Mouse (Mus musculus): Measurements from ENCODE around the gene Map4k1.

Gene Map4k1
- long read RNA-seq, experiment 1, partial matches to known transcripts = 0 of 1 reads
- long read RNA-seq, experiment 1, other reads (novel, unspliced or antisense) = 0 of 1 reads
- long read RNA-seq, experiment 2 = 0 reads

DNA sequence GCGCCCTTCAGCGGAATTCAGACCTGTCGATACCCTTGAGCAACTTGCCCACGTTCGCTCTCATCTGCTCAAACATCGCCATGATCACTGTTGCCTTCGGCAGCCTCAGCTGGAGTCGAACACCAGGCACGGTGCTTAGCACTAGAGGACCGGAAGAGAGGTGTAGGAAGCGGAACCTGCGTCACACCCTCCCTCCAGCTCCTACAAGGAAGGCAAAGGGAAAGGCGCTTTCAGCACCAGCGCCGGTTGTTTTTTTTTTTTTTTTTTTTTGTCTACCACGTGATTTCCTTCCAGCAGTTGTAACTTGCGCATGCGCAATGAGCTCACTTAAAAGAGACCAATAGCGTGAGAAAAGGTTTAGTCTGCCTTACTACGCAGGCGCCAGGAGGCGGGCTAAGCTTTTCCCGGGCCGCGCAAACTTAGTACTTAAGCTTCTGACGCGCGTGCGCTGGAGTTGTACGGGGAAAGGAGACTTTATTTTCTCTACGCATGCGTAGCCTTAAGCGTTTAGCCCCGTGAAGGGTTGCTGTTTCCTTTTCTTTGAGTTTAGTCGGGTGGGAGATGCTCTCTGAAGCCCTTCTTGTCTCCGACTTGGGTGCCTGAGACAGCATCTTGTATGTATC, at the start of gene Map4k1, which contains the start of gene Eif3k:
Map4k1 (plus strand) TSS at position 400 of the 623 bp plus-strand sequence.
Eif3k (minus strand) TSS at position 214 of the 623 bp plus-strand sequence.
- intact Hi-C loops (cut with DNase I) = no loop called here

DNA sequence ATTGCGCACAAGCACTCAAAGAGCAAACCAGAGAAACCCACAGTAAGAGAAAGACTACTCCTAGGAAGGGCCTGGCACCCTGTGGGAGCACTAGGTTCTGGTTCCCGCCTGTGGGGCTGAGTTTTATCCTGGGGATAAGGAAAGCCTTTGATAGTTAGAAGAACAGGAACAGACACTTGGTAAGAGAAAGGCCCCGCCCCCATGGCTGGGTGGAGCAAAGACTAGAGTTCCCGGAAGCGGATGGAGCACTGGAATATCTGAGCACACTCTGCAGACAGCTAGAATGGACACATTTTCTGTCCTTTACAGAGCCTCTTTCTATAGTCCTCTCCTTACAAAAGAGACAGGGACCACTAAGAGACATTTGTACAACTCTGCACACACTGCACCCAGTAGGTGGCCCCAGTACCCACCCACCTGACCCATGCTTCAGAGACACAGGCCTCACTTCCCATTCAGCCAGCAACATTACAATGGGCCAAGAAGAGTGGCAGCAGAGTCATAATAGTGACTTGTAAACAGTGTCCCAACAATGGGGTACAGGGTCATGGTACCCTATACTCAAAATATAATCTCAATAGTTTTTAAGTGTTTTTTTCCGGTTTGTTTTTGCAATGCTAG, 49.3 kb upstream of the Map4k1 start:
- intact Hi-C loops (cut with DNase I) = no loop called here

DNA sequence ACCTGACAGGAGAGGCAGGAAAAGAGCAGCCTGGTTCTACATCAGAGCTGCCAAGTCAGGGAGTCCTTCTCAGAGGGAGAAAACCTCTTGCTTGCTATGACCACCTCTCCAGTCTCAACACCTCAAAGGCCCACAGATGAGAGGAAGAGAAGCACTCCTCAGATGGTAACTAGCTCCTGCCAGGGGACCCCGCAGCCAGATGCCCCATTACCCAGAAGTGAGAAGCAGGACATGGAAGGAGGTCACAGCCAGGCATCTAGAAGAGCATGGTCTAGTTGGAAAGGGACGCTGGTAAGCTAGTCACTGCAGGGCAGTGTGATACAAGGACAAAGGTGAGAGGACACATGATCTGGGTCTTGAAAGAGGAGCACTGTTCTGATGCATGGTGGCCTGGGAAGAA, 48.0 kb upstream of the Map4k1 start:
- intact Hi-C loops (cut with DNase I) = no loop called here

DNA sequence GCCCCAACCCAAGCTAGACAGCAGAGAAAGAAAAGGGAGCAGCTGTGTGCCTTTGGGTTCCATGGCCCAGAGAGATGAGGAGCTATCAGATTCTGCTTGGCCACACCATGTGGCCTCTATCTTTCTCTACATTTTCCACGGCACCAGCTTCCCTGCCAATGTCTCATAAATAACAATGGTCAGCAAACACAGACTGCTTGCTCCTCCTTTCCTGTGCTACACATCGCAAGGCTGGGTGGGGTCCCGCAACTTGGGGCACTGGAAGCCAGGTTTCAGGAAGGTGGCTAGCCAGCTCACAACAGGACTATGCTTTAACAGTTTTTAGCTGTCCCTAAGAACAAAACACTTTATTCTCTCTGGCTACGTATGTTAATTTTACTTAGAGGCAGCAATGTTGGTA, 45.1 kb upstream of the Map4k1 start:
- intact Hi-C loops (cut with DNase I) = no loop called here

DNA sequence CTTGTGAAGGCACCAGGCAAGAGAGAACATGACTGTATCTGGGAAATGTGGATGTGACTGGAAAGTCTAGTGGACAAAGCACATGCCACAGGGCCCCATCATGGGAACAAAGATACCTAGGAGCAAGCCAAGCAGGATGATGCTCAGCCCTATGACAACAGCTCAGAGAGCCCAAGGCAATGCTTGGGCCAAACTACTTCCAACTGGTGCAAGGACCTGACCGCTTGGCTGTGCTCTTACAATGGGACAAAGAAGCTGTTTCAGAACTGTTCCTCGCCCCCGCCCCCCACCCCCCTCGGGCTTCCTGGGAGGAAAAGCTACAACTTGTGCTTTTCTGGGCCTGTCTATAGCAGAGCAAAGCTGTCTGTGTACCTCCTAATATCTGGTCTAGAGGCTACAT, 43.2 kb upstream of the Map4k1 start:
- intact Hi-C loops (cut with DNase I) = no loop called here

DNA sequence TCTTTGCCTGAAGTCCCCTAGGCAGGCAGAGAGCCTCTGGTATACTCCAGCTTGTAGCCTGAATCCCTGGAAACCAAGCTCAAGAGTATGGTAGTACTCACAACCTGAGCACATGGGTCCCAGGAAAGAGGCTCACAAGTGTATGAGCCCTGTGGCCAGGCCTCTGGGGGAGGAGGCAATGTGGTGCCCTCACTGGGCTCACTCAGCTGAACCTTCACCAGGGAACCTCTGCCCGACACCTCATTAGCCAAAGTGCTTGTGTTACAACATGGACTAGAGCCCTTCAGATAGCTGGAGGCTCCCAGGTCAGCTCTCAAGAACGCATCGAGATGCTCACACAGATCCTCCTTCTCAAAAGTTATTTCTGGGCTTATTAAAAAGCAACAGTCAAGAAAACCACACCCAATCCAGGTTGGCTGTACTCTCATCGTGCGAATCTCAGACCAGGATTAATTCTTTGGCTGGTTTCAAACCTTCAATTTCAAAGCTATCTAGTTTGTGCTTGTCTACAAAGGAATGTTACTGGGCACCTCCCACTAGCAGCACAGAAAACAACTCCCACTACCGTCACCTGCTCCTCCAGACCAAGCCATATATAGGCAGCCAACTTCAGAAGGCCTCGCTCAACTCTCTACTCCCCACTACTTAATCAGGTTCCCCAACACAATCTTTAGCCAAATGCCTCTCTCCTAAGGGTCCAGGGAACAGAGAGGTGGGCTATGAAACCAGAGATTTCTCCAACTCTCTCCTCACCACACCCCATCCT, 42.2 kb upstream of the Map4k1 start:
- intact Hi-C loops (cut with DNase I) = no loop called here

DNA sequence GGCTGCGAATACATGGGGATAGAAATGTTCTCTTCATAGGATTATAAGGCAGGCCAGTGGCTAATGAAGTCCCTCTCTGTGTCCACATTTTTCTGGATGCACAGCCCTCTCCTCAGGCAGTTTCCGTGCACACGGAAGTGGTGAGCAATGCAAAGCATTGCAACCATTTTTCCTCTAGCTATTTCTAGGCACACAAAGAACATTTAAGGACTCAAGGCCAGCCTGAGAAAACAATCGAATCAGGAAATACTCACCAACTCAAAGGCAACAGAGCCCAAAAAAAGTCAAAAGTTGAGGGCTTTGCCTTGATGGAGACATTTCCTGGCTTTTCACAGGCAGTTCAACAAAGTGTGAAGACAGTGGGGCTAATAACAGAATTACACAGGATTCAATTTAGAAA, 40.7 kb upstream of the Map4k1 start:
- intact Hi-C loops (cut with DNase I) = no loop called here

DNA sequence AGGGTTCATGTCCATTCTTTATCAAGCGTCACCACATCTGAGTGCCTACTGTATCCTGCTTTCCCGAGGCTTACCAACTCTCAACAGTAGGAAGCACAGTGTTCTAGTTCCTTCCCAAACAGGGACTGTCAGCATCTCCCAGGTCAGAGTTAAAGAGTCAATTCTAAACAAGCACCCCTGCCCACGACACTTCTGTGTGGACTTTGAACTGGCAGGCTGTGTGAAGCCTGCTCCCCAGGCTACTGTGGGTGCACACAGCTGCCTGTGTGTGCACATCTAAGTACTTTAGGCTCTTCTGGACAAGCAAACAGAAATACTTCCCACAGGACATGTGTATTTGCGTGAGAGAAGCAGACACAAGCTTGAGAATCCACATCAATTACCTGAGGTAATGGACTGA, 40.3 kb upstream of the Map4k1 start:
- intact Hi-C loops (cut with DNase I) = no loop called here

DNA sequence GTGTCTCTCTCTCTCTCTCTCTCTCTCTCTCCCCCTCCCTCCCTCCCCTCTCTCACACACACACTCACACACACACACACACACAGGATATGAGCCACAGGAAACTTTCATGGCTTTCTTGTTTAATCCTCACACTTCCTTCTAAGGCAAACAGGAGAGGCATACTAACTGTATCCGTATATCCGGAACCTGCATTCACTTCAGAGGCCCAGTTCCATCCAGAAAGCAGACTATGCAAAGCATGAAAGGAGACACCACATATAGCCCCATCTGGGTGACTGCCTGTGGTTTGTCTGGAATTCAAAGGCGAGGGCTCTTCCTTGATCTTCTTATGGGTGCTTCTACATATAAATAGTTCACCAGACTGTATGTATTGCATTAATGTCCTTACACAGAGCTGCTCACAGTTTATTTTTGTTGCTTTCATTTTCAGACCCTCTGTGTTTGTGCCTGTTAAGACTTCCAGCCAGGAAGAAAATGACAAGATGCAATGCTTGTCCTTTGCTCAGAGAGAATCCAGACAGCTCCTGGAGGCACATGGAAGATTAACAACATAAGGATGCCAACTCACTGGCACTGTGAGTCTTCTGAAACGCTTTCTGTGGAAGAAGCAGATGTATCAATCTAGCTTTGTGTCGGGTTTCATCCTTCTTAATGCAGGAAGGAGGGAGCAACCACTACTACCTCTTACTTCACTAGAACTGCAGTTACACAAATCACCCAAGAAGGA, 38.2 kb upstream of the Map4k1 start:
- intact Hi-C loops (cut with DNase I) = no loop called here

DNA sequence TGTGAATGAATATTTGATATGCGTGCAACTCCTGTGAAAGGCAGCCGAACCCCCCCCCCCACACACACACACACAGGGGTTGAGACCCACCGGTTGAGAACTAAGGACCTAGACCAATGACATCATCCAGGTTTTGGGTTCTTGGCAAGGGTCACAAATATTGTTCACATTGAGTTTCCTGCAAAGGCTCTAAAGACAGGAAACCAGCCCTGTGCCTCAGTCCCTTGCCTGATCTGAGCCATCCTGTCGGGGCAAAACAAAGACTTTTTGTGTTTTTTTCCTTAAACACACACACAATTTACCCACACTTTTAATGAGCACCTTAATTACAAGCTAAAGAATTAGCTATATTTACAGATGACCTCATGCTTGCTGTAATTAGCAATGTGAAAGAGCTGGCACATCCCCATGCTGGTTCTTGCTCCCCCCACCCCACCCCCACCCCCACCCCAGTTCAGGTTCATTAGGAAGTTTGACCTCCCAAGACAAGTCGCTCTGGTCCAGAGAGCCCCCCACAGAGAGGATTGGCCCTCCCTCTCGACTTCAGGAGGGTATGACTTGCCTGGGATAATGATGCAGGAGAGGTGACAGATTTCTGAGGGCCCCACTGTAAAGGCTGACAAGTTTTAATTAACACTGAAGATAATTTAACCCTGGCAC, 37.0 kb upstream of the Map4k1 start:
- intact Hi-C loops (cut with DNase I) = no loop called here

DNA sequence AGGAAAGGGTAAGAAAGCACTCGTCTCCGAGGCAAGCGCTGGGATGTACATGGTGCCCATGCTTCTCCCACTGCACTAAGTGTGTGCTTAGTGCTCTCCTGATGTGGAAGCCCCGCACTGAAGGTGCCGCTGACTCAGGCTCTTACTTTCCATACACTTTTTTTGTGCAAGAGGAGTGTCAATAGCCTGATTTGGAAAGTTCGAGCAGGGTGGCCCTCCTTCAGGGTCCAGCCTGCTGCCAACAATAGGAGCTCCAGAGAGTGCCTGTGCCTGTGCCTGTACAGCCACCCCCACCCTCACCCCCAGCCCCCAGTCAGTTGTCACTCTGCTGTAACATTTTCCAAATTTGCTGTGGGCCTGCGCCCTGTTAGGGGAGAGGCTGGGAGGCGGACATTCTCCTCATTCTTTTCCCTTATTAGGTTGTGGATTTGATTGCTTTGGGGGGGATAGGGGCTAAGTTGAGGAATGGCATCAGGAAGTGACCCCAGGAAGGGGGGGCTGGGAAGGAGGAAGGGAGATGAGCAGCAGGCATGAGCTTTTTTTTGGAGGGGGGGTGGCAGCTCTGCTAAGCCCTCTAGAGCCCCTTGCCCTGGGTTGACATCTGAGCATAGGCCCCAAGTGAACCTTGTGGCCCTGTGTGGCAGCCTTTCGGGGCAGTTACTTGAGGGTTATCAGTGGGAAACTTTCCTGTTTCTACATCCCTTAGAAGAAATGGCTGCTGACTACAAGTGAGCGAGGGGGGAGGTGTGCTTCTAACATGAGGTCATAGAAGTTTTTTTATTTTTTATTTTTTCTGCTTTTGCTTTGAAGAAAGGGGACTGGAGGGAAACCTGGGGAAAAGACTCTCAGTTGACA, 36.2 kb upstream of the Map4k1 start:
- intact Hi-C loops (cut with DNase I) = no loop called here

DNA sequence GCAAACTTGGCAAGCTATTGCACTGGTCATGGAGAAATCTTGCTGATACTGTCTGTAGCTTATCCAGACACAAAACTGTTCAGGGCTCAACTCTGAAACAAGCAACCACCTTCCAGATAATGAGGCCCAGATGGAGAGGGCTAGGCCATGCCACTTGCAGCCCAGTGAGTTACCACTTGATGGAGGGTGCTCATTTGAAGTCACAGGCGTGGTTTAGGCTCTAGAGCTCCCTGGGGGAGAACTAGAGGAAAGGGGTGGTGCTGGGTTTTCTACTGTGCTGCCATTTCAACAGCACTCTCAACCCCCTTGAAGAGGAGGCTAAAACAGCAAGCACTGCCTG, 35.6 kb upstream of the Map4k1 start:
- intact Hi-C loops (cut with DNase I) = no loop called here

DNA sequence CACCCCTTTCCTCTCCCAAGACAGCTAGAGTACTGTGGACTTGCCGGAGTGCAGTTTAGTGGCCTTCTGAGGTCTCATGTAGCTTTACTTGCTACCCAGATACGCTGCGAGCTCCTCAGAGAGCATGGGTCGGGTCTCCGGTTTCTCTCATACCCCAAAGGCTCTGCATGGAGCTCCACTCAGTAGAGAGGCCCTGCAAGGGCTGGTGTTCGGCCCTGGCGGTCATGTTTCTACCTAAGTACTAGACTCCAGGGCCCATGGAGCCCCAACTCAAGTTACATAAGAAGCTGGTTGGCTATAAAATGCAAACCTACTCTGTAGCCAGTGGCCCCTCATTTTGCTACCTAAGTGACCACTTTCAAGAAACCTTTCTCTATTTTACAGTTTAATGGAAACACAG, 33.1 kb upstream of the Map4k1 start:
- intact Hi-C loops (cut with DNase I) = no loop called here

DNA sequence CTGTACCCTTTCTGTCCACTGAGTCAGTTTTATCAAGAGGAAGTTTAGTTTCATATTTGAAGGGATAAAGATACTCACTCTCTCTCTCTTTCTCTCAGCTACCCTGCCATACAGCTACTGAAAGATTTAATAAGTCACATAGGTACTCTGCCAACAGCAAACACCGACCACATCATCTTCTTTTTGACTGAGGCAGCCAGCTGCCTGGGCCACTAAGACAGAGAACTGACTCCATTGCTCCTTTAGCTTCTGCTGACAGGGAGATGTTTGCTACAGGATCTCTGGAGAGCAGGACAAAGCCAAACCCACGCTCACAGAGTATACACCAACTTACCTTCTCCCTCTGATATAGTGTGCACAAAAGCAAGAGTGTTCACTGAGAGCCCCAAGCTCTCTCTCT, 32.6 kb upstream of the Map4k1 start:
- intact Hi-C loops (cut with DNase I) = no loop called here

DNA sequence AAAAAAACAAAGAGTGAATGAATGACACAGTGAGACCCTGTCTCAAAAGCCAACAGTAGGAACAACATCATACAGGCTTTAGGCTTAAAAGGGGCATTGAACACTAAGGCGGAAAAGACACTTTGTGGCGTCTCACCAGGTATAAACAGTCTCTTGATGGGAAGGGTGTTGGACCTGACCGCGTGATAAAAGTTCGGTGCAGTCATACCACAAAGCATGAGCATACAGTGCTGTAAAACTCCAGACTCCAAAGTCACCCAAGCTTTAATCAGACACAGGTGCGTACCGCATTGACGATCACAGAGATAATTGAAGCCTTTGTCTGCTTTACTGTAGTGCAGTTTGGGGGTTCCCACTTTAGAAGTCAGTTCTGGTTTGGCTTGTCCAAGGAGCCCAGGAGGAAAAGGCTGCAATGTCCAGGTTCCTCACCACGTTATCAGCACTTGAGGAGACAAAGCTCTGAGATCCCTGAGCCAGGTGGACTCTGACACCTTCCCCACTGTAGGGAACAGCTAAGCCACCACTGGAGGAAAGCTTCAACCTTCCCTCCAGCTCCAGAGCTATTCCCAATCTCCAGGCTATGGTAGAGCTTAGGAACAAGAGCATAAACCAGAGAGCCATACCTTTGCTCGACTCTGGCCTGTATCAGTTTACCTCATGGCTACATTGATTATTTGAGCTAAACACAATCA, 31.4 kb upstream of the Map4k1 start:
- intact Hi-C loops (cut with DNase I) = no loop called here

DNA sequence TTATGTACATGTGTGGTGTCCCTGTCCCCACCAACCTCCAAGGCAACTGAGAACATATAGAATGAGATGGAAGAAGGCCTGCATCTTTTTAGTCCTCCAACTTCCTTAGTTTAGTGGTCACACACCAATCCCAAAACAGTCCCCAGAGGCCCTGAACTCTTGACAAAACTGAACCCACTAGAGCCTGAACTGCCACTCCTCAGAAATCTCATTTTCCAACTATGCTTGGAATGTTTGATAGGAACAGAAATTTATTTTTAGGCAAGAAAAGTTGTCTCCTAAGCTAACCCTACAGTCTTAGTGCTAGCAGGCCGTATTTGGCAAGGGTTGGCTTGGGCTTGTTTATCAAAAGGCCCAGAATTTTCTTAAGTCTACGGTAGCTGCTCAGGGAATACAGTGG, 30.1 kb upstream of the Map4k1 start:
- intact Hi-C loops (cut with DNase I) = no loop called here

DNA sequence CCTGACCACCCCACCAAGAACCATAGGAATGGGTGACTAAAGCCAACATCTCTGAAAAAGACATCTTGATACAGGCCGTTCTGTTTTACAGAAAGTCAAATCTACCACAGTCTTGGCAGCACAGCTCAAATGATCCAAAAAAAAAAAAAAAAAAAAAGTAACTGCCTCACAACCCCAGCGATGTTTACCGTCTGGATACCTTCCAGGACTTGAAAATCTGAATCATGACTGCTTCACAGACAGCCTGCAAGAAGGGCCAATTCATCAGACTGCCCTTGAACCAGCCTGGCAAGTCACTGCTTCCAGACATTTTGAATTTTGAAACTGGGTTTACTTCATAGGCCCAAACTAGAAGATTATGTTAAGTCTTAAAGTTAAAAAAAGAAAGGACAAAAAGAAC, 29.1 kb upstream of the Map4k1 start:
- intact Hi-C loops (cut with DNase I) = no loop called here

DNA sequence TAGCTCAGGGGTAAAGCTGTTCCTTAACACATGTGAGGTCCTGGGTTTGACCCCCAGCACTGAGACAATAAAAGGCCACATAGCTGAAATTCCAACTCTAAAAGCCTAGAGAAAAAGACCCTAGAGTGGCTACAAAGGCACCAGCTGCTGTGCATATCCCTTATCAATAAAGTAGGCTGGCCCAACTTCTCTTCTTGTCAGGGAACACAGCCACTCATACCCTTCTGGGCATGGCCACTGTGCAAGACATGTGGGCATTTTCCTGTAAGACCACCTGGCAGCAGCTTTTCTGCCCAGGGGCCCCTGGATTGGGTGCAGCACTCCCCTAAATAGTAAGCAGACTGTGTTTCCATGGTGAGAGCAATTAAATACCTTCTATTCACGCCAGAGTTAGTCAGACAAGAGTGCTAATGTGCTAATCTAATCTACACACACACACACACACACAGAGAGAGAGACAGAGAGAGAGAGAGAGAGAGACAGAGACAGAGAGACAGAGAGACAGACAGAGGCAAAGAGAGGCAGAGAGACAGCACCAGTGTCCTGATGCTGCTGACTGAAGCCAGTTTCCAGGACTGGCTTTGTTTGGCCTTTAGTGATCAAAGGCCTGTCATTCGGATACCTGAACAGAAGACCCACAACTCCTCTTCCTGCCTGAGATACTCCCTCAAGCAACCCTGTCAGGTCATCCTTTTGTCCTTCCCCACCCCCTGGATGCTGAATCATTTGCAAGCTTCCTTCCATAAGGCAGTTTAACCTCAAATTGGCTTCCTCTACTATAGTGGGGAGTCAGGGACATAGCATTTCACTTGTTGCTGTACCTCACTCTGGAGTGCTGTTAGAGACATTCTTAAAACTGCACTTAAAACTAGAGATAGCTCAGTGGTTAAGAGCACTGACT, 28.1 kb upstream of the Map4k1 start:
- intact Hi-C loops (cut with DNase I) = no loop called here

DNA sequence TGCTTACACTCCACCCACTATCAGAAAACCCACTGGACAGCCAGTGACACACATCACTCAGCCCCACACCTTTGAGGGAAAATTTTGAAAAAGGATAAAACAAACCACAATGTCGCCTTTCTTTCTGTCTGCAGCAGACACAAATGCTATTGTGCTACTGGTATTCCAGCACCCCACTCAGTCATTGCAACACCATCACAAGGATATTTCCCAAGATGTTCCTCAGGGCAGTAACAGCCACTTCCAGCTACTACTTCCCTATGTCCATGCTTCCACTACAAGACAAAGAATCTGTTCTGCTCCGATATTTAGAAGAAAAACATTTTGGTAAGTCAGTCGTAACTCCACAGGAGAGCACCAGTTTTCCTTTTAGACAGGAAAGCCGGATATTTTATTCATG, 27.1 kb upstream of the Map4k1 start:
- intact Hi-C loops (cut with DNase I) = loop anchor here (5.0 kb wide), 1 partner anchor 32 kb away; no protein-coding TSS in a partner anchor
